Mouse (Mus musculus) forebrain, postnatal 0 days (tissue): ENCODE measurements around the gene Hist1h2ad. TPM values are rescaled to one million over a fixed set of nuclear protein-coding genes. Genes with fewer than 3 reads are reported as not detected.
"Not testable (repeated sequence)": the region's sequence is repeated elsewhere in the genome, so short reads cannot be mapped to it uniquely, and the experiment has no call there.

Experiments
- ATAC-seq: fragments of 200-750 bp; cut with Nextera tagmentation; 2 replicates; pipeline ENCODE4 v1.8.0; 2017; ENCODE audit warnings: mild to moderate bottlenecking, moderate library complexity
- DNase-seq: peaks from one replicate; pipeline ENCODE4 v3.0.0-alpha.2; 2015
- H3K27ac ChIP-seq: fragments of 300-500 bp; sonication (generic); 2 replicates; pipeline ENCODE4 v1.5.1; 2014; ENCODE audit warnings: low read depth, mild to moderate bottlenecking, antibody characterized with exemption, low read length, moderate library complexity, mixed read lengths
- H3K27me3 ChIP-seq: fragments of 300-500 bp; sonication (generic); 2 replicates; pipeline ENCODE4 v1.6.1; 2014; ENCODE audit warnings: mild to moderate bottlenecking, low read length, mixed read lengths; ENCODE audit not compliant: insufficient read depth
- H3K36me3 ChIP-seq: fragments of 300-500 bp; sonication (generic); 2 replicates; pipeline ENCODE4 v1.6.1; 2014; ENCODE audit warnings: mild to moderate bottlenecking, moderate library complexity; ENCODE audit not compliant: insufficient read depth
- H3K4me1 ChIP-seq: fragments of 300-500 bp; sonication (generic); 2 replicates; pipeline ENCODE4 v1.6.1; 2014; ENCODE audit warnings: antibody characterized with exemption; ENCODE audit not compliant: insufficient read depth
- H3K4me2 ChIP-seq: fragments of 300-500 bp; sonication (generic); 2 replicates; pipeline ENCODE4 v1.6.1; 2014; ENCODE audit warnings: low read depth, mild to moderate bottlenecking, moderate library complexity
- H3K4me3 ChIP-seq: fragments of 300-500 bp; sonication (generic); 2 replicates; pipeline ENCODE4 v1.5.1; 2014; ENCODE audit warnings: low read depth, low read length, mixed read lengths
- H3K9ac ChIP-seq: fragments of 300-500 bp; sonication (generic); 2 replicates; pipeline ENCODE4 v1.6.1; 2014; ENCODE audit warnings: mild to moderate bottlenecking
- H3K9me3 ChIP-seq: fragments of 300-500 bp; sonication (generic); 2 replicates; pipeline ENCODE4 v1.6.1; 2016; ENCODE audit warnings: low read length
- CTCF ChIP-seq: sonication (generic); IDR thresholded peaks from 2 replicates; pipeline ENCODE4 v1.5.1; 2016; ENCODE audit warnings: antibody characterized with exemption, control low read depth, low read depth
- WGBS: fragments of 180-500 bp; shearing (Covaris S2); extraction: QIAGEN DNeasy Blood & Tissue Kit; methylation state at CpG from one replicate; pipeline ENCODE4 v1.1.7; 2014; 5-methylcytosine and 5-hydroxymethylcytosine counted together
- polyA plus RNA-seq: library from polyadenylated mRNA; unstranded; fragments of >200 nt; fragmentation: Nextera tagmentation; extraction: Ambion mirVana; gene quantifications from 2 replicates; pipeline ENCODE4 v1.2.1, GENCODE M21; 2015
- total RNA-seq: library from RNA; depleted of rRNA; stranded (reverse); fragments of >200 nt; gene quantifications from 2 replicates; pipeline ENCODE4 v1.2.3, GENCODE M21; 2014

Gene Hist1h2ad
- total and polyA plus RNA-seq, 2 experiments from 2014 or later = 204 TPM; not detected in 1

DNA sequence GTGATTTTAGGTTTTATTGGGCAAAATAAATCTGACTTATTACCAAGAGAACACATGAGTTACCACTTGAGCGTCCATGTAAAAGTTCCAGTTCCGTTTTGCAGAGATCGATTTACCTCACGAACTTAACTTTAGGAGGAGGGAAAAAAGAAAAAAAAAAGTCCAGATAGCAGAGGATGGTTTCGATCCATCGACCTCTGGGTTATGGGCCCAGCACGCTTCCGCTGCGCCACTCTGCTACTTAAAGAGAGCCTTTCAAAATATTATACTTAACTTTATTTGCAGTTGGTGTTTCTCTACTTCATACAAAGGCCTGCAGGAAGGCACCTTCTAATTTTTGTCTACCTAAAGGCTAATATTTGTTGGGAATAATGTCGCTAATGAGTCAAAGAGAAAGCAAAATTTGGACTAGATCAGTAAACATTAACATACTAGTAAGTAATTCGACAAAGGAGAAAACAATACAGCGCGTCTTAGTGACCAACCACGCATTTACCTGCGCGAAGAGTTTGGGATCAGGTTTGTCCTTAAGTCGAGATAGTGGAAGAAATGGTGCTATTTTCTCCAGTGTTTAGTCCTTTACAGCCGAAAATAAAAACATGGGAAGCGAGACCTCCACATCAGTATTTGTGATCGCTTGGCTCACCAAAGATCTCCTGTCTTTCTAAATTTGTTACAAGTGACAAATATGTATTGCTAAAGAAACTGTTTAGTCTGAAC is 43.8 kb upstream of the Hist1h2ad start:
- Histone ChIP-seq H3K36me3 (no peaks in the 10 kb centered on the region), H3K4me1 (peaks cover 22% of the 10 kb centered on the region), H3K9me3 (no peaks in the 10 kb centered on the region), H3K4me2 (peak overlapping the region; percentile 72), H3K27me3 (no peaks in the 10 kb centered on the region), H3K4me3 (peak overlapping the region; percentile 68), H3K27ac (peak overlapping the region; percentile 98), H3K9ac (peak overlapping the region; percentile 82)
- under 1% methylated on average over 20 of the region's 20 CpGs for WGBS
- no peak for TF ChIP-seq CTCF
- peak; percentile 7; the same call in 1 of the 2 replicates for ATAC-seq
- DNase-seq = peak; percentile 85

- under 1% methylated on average over 57 of the region's 70 CpGs for WGBS
- peak; percentile 99 for DNase-seq
- H3K36me3 ChIP-seq = no peaks in the 10 kb centered on the region
- no peaks in the 10 kb centered on the region for H3K27me3 ChIP-seq
- H3K9me3 ChIP-seq = no peaks in the 10 kb centered on the region
- H3K9ac ChIP-seq = peak within 1 kb of the TSS; percentile 82
- no peak for TF ChIP-seq CTCF
- H3K27ac ChIP-seq = peak within 1 kb of the TSS; percentile 98
- peaks cover 22% of the 10 kb centered on the region for H3K4me1 ChIP-seq
- peak within 1 kb of the TSS; percentile 72 for H3K4me2 ChIP-seq
- H3K4me3 ChIP-seq = peak within 1 kb of the TSS; percentile 68
- peak; percentile 87 for ATAC-seq
Measured at GRCm38 (mm10) chr13:23530901-23531875, 43.0 kb upstream of the Hist1h2ad start, which contains the start of gene Hist1h4h. Gene Hist1h4h, plus strand, starts transcription at chr13:23531050.

DNA sequence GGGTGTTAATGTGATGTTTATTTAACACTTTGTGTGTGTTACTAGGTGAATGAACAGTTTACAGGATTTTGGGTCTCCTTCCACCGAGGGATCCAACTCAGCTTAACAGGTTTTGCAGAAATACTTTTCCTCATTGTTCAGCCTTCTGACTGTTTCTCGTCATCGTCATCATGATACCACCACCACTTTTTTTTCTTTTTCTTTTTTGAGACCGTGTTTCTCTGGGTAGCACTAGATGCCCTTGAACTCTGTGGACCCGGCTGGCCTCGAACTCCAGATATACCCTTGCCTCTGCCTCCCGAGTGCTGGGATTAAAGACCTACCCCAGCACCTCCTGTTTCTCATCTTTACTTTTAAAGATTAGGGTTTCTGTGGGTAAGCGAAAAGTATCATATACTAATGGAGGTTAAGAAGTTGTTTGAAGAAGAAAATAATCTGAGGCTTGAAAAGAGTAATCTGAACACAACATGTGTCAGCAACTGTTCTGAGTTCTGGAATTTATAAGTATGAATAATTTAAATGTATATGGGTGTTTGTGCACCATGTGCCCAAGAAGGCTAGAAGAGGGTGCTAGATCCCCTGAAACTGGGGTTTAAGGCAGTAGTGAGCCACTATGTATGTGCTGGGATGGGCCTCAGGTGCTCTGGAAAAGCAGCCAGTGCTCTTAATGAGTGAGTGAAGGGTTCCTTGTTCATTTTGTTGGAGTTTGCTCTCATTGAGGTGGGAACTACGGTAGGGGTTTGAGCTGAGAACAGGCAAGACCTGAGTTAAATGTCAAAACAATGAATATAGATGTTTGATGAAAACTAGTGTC is 41.7 kb upstream of the Hist1h2ad start:
- TF ChIP-seq CTCF = no peak
- H3K4me2 ChIP-seq = peak overlapping the region; percentile 72
- 13% methylated on average over 9 of the region's 9 CpGs for WGBS
- no peaks in the 10 kb centered on the region for H3K27me3 ChIP-seq
- peak overlapping the region; percentile 68 for H3K4me3 ChIP-seq
- H3K9ac ChIP-seq = peak overlapping the region; percentile 82; the same call in 1 of the 2 replicates
- H3K9me3 ChIP-seq = no peaks in the 10 kb centered on the region
- H3K27ac ChIP-seq = peak overlapping the region; percentile 98; the same call in 1 of the 2 replicates
- ATAC-seq = no peak
- peaks cover 22% of the 10 kb centered on the region for H3K4me1 ChIP-seq
- H3K36me3 ChIP-seq = no peaks in the 10 kb centered on the region
- DNase-seq = no peak

DNA sequence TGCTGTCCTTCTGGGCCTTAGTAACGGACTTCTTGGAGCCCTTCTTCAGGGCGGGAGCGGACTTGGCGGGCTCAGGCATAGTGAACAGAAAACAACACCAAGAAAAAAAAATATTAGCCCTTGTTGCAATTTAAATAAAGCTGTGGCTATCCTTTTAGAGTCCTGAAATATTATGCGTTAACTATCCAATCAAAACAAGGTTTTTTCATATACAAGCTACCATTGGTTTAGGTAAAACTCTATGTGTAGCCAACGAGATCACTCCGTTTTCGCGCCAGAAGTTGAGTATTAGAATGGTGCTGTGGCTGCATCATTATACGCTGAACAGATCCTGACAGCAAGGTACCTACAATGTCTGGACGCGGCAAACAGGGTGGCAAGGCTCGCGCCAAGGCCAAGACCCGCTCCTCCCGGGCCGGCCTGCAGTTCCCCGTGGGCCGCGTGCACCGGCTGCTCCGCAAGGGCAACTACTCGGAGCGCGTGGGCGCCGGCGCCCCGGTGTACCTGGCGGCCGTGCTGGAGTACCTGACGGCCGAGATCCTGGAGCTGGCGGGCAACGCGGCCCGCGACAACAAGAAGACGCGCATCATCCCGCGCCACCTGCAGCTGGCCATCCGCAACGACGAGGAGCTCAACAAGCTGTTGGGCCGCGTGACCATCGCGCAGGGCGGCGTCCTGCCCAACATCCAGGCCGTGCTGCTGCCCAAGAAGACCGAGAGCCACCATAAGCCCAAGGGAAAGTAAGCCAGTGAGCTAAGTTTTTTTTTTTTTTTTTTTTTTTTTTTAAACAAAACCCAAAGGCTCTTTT is 40.4 kb upstream of the Hist1h2ad start, which contains the start of gene Hist1h2af:
Gene Hist1h2af (plus strand): TSS at position 347 of the 808 bp plus-strand sequence.
- ATAC-seq (peak; percentile 30; the same call in 1 of the 2 replicates), DNase-seq (peak; percentile 90)
- H3K9me3 ChIP-seq, H3K27me3 ChIP-seq, H3K36me3 ChIP-seq: not testable (repeated sequence)
- peaks cover 22% of the 10 kb centered on the region for H3K4me1 ChIP-seq
- WGBS = under 1% methylated on average over 19 of the region's 53 CpGs
- H3K27ac ChIP-seq = peak within 1 kb of the TSS; percentile 67
- H3K4me3 ChIP-seq = peak within 1 kb of the TSS; percentile 47
- peak within 1 kb of the TSS; percentile 72 for H3K4me2 ChIP-seq
- peak within 1 kb of the TSS; percentile 22 for H3K9ac ChIP-seq

DNA sequence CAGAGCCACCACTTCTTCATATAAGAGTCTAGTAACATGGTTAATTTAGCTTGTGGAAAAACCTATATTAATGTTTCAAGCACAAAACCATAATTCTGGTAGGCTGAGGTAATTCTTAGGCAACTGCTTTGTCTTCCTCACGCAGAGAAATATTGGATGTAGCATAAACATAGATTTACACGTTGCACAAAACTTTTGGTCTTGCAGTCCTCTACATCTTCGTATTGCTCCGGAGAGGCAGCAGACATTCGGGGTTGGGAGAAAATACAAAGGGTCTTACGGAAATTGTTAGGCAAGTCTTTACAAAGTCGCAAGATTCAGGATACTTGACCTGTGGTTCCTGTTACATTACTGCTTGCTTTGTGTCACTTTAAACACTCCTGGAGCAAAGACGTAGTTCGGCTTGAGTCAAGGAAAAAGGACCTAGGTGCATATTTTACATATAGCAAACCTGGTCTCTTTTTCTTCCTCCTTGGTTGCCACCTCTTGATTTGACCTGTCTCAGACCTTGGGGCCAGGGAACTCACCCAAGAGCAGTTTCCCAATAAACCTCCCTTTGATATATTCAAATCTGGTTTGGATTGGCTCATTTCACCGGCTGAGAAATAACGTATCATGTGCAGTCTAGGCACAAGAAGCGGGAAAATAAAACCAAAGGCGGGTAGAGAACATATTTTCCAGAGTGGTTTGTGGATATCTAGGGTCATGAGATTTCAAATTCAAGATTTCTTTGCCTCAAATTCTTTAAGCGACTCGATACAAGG is 39.6 kb upstream of the Hist1h2ad start:
- Histone ChIP-seq H3K4me1 (peaks cover 22% of the 10 kb centered on the region), H3K9me3 (no peaks in the 10 kb centered on the region), H3K27me3 (no peaks in the 10 kb centered on the region), H3K36me3 (no peaks in the 10 kb centered on the region), H3K9ac (peak overlapping the region; percentile 22; the same call in 1 of the 2 replicates), H3K27ac (peak overlapping the region; percentile 67), H3K4me2 (peak overlapping the region; percentile 72), H3K4me3 (peak overlapping the region; percentile 47)
- DNase-seq (no peak), ATAC-seq (0 out of 2 replicates have a peak, but pooled peaks have one; percentile 8)
- TF ChIP-seq CTCF = no peak
- under 1% methylated on average over 15 of the region's 15 CpGs for WGBS

GRCm38 (mm10) chr13:23535137-23536075 is 38.8 kb upstream of the Hist1h2ad start, which contains the start of gene Hist1h3g:
Gene Hist1h3g, plus strand, starts transcription at chr13:23535422.
- under 1% methylated on average over 48 of the region's 62 CpGs for WGBS
- peak within 1 kb of the TSS; percentile 22 for H3K9ac ChIP-seq
- DNase-seq (peak; percentile 96), ATAC-seq (peak; percentile 90)
- H3K9me3 ChIP-seq, H3K36me3 ChIP-seq, H3K27me3 ChIP-seq: not testable (repeated sequence)
- H3K4me1 ChIP-seq = peaks cover 22% of the 10 kb centered on the region
- peak within 1 kb of the TSS; percentile 72 for H3K4me2 ChIP-seq
- H3K27ac ChIP-seq = peak within 1 kb of the TSS; percentile 67
- peak within 1 kb of the TSS; percentile 47 for H3K4me3 ChIP-seq
